Mouse (Mus musculus): ENCODE measurements around the gene Scamp4.

Scamp4 gene

GRCm38 (mm10) chr10:80653156-80653720, 50.6 kb downstream of the Scamp4 start:
- no peak for DNase-seq (ENCODE audit: low read depth)

- DNase-seq (ENCODE audit: low read depth) = no peak
Observed at GRCm38 (mm10) chr10:80654866-80655265, 52.2 kb downstream of the Scamp4 start.

GRCm38 (mm10) chr10:80655406-80656129, 52.9 kb downstream of the Scamp4 start:
- DNase-seq (ENCODE audit: low read depth) = no peak

DNA sequence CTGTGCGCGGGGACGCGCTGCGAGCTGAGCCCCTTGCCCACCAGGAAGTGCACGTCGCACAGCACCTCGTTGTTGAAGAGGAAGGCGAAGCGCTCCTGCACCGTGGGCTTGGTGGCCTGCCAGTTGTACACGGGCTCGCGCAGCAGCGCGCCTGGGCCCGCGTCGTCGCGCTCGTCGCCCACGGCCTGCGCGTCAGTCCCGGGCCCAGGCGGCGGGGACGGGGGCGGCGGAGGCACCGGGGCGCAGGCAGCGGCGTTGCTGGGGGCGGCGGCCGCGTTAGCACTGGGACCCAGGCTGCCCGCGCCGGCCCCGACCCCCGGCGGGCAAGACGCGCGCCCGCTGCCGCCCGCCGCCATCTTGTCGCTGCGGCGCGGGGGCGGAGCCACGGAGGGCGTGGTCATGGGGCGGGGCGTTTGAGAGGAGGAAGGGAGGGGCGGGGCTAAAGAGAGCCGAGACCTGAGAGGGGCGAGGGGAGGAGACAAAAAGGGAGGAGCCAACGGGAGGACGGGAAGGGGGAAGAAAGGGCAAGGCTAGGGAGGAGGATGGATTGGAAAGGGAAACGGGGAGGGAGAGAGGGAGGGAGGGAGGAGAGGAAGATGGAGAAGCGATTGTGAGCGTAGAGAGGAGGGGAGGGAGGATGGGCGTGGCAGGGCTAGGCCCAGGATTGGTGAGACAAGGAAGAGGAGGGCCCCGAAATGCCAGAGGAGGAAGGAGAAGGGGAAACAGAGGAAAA, 53.6 kb downstream of the Scamp4 start:
- peak; percentile 93 for DNase-seq (ENCODE audit: low read depth)

DNA sequence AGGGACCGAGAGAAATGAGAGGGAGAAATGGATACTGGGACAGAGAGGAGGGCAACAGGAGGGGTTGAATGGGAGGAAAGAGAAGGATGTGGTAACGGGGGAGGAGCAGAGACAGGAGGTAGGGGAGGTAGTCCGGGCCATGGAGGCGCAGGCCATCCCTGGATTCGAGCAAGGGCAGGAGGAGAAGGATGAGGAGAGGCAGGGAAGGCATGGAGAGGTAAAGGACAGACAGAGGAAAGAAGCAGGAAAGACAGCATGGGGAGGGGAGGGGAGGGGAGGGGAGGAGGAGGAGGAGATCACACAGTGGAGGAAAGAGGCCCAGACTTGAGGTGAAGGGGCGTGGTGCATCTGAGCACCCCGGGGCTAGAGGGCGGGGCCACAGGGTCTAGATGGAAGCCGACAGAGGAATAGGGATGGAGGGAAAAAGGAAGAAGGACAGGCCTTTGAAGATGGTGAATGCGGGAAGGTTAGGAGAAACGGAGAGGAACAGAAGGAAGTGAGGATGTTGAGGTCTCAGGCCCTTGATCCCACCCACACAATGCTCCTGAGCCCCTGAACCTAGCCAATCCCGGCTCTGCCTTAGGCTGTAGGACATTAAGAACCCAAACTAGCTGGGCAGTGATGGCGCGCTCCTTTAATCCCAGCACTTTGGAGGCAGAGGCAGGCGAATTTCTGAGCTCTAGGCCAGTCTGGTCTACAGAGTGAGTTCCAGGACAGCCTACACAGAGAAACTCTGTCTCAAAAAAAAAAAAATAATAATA, 54.4 kb downstream of the Scamp4 start, which contains the start of gene Btbd2:
Btbd2 (minus strand) TSS at position 209 of the 761 bp plus-strand sequence.
- DNase-seq (ENCODE audit: low read depth) = no peak

GRCm38 (mm10) chr10:80658194-80658840, 55.6 kb downstream of the Scamp4 start:
- no peak for DNase-seq (ENCODE audit: low read depth)

GRCm38 (mm10) chr10:80658841-80659202, 56.1 kb downstream of the Scamp4 start:
- no peak for DNase-seq (ENCODE audit: low read depth)

DNA sequence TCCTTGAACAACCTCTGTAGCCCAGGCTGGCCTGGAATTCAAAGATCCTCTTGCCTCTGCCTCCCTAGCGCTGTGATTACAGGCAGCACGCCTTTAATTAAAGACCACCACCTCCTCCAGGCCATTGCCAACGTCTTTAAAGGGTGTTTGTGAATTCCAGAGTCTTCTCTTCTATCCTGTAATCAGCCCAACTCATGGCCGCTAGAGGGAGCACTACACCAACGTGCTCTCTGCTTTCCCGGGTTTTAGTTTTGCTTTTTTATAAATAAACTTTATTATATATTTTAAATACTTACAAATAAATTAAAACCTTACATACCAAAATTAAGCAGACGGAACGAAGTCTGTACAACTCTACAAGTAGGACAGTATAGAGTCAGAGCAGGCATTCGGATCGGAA, 56.5 kb downstream of the Scamp4 start:
- DNase-seq (ENCODE audit: low read depth) = peak; percentile 67

DNA sequence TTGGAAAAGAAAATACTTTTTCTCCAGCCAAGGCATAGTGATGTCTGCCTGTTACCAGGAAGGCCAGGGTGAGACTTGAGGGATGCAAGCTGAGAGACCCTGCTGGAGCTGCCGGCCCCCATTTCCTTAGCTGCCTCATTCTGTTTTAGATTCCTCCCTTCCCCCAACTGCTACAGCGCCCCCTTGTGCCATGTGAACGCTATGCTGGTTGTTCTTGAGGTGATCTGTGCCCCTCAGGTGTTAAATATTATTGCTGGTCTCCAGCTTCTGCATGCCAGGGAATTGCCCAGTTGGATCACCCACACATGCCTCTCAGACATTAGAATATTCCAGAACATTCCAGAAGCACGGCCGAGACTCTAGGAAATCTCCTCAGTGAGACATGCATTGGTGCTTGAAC, 58.5 kb downstream of the Scamp4 start:
- DNase-seq (ENCODE audit: low read depth) = peak; percentile 78

- DNase-seq (ENCODE audit: low read depth) = peak; percentile 43
Observed at GRCm38 (mm10) chr10:80663485-80664196, 61.0 kb downstream of the Scamp4 start.

DNA sequence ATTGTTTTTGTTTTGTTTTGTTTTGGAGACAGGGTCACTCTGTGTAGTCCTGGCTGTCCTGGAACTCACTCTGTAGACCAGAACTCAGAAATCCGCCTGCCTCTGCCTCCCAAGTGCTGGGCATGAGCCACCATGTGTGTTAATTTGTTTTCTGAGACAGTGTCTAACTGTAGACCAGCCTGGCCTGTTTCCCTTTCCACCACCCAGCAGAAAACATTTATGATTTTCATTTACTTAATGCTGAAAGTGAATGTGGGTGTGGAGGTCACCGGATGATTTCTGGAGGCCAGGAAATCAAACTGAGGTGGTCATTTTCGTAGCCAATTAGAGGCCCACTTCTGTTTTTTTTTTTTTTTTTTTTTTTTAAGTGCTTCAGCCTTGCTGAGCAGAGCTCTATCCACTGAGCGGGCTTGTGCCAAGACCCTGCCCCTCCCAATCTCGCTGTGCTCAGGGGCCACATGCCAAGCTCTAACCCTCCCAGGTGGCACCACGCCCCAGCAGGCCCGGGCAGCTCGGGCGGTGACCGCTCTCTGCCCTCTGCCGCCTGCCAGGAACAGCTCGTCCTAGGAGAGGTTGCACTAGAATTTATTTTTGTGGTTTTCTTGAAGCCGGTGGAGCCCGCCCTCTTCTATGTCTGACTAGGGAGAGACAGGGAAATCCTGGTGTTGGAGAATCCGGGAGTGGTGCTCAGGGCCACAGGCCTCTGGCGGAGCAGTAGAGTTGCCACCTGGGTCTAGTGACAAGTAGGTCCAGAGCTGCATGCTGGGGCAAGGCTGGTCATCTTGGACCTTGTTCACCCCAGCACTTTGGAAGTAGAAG, 61.7 kb downstream of the Scamp4 start:
- peak; percentile 43 for DNase-seq (ENCODE audit: low read depth)

- DNase-seq (ENCODE audit: low read depth) = no peak
Observed at GRCm38 (mm10) chr10:80665016-80665380, 62.3 kb downstream of the Scamp4 start.

All from c-Kit-positive CD71-negative TER-119-negative erythroid progenitor cells, embryonic 14.5 days (primary cell).